Mouse (Mus musculus) left cerebral cortex, postnatal 4 days (tissue): ENCODE results near the gene Gm17428. TPM values are rescaled to one million over a fixed set of nuclear protein-coding genes. Genes with fewer than 3 reads are reported as not detected.
"Not testable (repeated sequence)": the region's sequence is repeated elsewhere in the genome, so short reads cannot be mapped to it uniquely, and the experiment has no call there.

ENCODE experiments used
- DNase-seq: peaks from one replicate; pipeline ENCODE4 v3.0.0-alpha.2; 2022
- intact Hi-C: fragments of 180-260 bp; cut with DNase I; formaldehyde crosslinking; loops from one replicate; pipeline ENCODE4 v1.15.1; 2025
- total RNA-seq, 2 experiments: library from RNA; stranded (reverse); gene quantifications; 2 replicates each; pipeline ENCODE4 v1.2.3; 2021

Gm17428 gene
- total RNA-seq, 2 experiments from 2014 or later: not detected

GRCm38 (mm10) chr14:54981934-54982333 is 5.2 kb downstream of the Gm17428 start:
- no peak for DNase-seq
- intact Hi-C loops: no loop called here

GRCm38 (mm10) chr14:54988350-54988874 is 11.7 kb downstream of the Gm17428 start:
- DNase-seq, intact Hi-C loops: not testable (repeated sequence)

GRCm38 (mm10) chr14:54988882-54989281 is 12.1 kb downstream of the Gm17428 start:
- DNase-seq: no peak
- intact Hi-C loops: no loop called here

- DNase-seq: no peak
- intact Hi-C loops: no loop called here
Measured at GRCm38 (mm10) chr14:54989886-54990441, 13.2 kb downstream of the Gm17428 start.

DNA sequence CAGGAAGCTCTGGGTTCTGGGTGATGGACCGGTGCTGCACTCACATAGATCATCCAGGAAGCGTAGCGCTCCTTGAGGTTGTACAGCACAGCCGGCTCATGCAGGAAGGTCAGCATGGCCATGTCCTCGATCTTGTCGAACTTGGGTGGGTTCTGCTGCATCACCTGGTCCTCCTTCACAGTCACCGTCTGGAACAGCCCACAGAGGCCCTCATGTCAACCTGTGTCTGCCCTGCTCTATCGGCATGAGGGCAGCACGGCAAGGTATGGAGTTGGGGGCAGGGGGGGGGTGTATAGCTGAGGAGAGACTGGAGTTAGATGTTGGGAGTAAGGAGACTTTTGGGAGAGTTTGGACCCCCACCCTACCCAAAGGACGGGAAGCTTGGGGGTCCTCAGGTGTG is 15.5 kb downstream of the Gm17428 start:
- intact Hi-C loops: no loop called here
- DNase-seq: no peak

- intact Hi-C loops: no loop called here
Measured at GRCm38 (mm10) chr14:54993636-54994035, 16.9 kb downstream of the Gm17428 start.

GRCm38 (mm10) chr14:54994136-54994868 is 17.6 kb downstream of the Gm17428 start, which contains the start of gene Myh7:
TSS of gene Myh7 (minus strand) at chr14:54994626.
- intact Hi-C loops: no loop called here
- DNase-seq: no peak

More at GRCm38 (mm10) chr14:54993636-54994035, 16.9 kb downstream of the Gm17428 start:
- DNase-seq: no peak

DNA sequence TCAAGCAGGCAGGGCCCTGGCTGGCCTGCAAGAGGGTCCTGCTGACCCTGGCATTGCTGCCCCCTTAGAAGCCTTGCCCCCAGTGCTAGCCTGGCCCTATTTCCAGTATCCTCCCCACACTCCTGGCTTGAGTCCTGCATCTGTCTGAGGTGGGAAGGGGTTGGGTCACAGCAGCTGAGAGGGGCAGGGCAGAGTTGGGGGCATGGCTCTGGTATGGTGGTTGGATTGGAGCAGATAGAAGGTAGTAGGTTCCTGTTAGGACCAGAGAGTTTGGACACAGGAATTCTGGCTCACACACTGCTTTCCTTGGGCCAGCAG is 18.1 kb downstream of the Gm17428 start:
- intact Hi-C loops: no loop called here

GRCm38 (mm10) chr14:54995457-54996138 is 18.9 kb downstream of the Gm17428 start:
- DNase-seq: peak; percentile 54
- intact Hi-C loops: no loop called here

More for the DNA sequence above, 18.1 kb downstream of the Gm17428 start:
- DNase-seq: no peak

DNA sequence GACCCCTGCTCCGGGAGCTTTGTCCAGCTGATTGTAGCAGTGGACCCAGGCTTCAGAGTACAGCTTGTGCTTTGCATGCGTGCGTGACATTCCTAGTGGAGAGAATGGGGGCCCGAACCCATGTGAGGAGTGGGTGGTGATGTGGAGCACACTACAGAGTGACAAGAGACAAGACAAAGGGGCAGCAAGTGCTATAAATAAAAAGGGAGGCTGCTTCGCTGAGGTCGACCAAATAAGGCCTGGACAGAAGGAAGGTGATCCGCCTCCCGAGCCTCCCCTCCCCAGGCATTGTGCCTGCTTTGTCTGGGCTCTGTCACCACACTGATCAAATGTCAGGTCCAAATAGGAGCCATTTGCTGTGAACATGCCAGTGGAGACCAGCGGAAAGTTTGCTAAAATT is 20.1 kb downstream of the Gm17428 start:
- DNase-seq: no peak
- intact Hi-C loops: no loop called here

- intact Hi-C loops: no loop called here
- no peak for DNase-seq
Measured at GRCm38 (mm10) chr14:54997297-54997696, 20.6 kb downstream of the Gm17428 start.

GRCm38 (mm10) chr14:54998680-54999079 is 21.9 kb downstream of the Gm17428 start:
- DNase-seq: no peak
- intact Hi-C loops: no loop called here

DNA sequence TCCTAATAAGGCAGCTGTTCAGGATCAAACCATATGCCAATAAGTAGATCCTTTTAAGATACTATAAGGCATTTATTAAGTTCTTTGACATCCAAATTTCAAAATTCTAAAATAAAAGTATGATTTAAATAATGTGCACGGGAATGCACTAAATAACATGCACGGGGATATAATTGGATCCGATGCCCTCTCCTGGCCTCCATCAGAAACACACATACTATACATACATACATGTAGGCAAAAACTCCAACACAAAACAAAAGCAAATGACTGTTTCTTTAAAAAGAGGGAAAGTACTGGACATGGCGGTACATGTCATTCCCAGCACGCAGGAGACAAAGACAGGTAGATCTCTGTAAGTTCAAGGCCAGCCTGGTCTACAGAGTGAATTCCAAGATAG is 23.1 kb downstream of the Gm17428 start:
- intact Hi-C loops: loop anchor here (10.0 kb wide), 1 partner anchor 295 kb away; no protein-coding TSS in a partner anchor
- DNase-seq: not testable (repeated sequence)

DNA sequence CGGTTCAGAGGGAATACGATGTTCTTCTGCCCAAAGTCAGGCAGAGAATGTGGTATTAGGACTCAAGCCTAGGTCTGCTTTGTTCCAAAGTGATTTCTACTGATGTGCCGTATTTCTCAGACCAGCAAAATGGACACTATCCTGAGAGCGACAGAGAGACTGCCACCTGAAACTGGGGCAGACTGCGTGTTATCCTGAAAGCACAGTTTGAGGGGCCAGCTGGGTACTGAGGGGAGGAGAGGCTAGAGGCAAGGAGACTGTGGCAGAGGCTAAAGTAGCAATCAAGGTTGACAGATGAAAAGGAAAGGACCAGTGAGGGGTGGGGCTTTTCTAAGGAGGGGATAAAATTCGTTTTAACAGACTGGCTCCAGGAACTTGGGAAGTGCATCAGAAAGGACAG is 24.1 kb downstream of the Gm17428 start:
- intact Hi-C loops: loop anchor here (10.0 kb wide), 1 partner anchor 296 kb away; no protein-coding TSS in a partner anchor
- no peak for DNase-seq

DNA sequence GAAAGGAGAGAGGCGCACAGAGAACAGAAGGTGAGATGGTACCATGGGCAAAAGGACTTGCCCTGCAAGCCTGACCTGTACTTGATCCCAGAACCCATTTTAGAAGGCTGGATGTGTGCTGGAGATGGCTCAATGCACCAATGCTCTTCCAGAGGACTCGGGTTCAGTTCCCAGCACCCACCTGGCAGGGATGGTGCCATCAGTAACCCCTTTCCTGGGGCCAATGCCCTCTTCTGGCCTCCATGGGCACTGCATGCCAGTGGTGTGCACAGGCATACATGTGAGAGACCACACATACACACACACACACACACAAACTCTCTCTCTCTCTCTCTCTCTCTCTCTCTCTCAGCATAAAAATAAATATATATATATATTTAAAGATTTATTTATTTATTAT is 24.7 kb downstream of the Gm17428 start:
- intact Hi-C loops: loop anchor here (10.0 kb wide), 1 partner anchor 297 kb away; no protein-coding TSS in a partner anchor
- DNase-seq: no peak

GRCm38 (mm10) chr14:55001938-55002686 is 25.4 kb downstream of the Gm17428 start:
- no peak for DNase-seq
- intact Hi-C loops: loop anchor here (10.0 kb wide), 1 partner anchor 297 kb away; no protein-coding TSS in a partner anchor

DNA sequence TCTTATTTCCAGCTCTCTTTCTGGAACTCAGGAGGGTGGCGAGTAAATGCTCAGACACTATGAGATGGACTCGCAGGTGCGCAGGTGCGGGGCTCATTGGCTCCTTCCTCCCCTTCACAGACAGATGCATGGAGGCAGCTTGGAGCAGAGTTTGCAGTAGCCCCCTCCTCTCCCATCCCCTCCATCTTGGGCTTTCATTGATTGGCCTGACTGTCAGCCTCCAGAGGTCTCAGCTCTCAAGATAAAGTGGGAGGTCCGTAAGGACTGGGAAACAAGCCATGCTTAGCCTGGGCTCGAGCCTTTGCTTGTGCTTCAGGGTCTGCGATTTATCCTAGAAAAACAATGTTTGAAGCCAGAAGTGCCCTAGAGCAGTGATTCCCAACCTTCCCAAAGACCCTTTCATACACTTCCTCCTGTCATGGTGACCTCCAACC is 26.0 kb downstream of the Gm17428 start:
- intact Hi-C loops: loop anchor here (10.0 kb wide), 1 partner anchor 298 kb away; no protein-coding TSS in a partner anchor
- no peak for DNase-seq

DNA sequence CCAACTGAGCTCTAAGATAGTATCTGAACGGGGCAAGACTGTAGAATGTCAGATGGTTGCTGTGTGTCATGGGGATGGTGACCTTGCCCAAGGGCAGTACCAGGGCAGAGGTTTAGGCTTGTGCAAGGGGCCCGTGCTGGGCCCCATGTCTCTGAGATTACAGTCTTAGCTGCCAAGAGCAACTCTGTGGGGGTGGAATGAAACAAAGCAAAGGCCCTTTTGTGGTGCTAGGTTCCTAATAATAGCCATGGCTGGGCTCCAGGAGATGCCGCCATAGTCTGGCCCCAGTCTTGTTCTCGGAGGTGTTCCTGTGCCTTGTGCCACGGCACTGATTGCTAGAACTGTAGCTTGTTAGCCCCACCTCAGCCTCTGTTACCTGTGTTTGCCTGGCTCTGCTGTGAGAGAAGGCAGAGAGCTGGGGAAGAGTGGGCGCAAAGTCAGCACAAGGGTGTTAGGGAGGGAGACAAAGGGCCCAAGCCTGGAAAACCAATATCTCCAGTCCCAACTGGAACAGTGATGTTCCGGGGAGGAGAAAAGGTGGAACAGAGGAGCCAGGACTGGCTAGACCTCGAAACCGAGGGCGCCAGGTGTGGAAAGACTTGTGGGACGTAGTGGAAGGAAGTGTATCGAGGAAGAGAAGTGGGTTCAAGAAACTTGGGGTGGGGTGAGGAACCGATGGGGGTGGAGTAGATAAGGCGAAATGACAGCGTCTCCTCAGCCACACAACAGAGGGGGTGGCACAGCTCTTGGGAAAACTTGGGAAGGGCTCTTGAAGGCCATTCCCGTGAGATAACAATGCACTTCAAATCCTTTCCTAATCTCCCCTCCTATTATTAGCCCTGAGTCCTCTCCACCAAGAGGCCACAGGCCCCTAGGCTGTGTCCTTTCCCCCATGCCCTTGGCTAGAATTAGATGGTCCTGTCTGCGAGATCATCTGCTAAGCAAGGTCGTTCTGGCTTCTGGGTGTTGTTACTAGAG is 27.4 kb downstream of the Gm17428 start:
- intact Hi-C loops: loop anchor here (10.0 kb wide), 1 partner anchor 299 kb away; no protein-coding TSS in a partner anchor
- DNase-seq: no peak

- DNase-seq: no peak
- intact Hi-C loops: loop anchor here (10.0 kb wide), 1 partner anchor 301 kb away; no protein-coding TSS in a partner anchor
Measured at GRCm38 (mm10) chr14:55005506-55005905, 28.8 kb downstream of the Gm17428 start.
